Mouse (Mus musculus) spleen, adult 12 weeks (tissue): ENCODE data around the gene Gm15557.
"Not testable (repeated sequence)": the region's sequence is repeated elsewhere in the genome, so short reads cannot be mapped to it uniquely, and the experiment has no call there.

Experiments used
- DNase-seq: peaks from one replicate; pipeline ENCODE4 v3.0.0; 2022; ENCODE audit warnings: low spot score

Gene Gm15557

GRCm38 (mm10) chr2:155940681-155941080, at the start of gene Gm15557:
TSS of gene Gm15557 (plus strand) at chr2:155940728.
- DNase-seq = no peak

- no peak for DNase-seq
Measured at GRCm38 (mm10) chr2:155894307-155895045, 46.1 kb upstream of the Gm15557 start.

DNA sequence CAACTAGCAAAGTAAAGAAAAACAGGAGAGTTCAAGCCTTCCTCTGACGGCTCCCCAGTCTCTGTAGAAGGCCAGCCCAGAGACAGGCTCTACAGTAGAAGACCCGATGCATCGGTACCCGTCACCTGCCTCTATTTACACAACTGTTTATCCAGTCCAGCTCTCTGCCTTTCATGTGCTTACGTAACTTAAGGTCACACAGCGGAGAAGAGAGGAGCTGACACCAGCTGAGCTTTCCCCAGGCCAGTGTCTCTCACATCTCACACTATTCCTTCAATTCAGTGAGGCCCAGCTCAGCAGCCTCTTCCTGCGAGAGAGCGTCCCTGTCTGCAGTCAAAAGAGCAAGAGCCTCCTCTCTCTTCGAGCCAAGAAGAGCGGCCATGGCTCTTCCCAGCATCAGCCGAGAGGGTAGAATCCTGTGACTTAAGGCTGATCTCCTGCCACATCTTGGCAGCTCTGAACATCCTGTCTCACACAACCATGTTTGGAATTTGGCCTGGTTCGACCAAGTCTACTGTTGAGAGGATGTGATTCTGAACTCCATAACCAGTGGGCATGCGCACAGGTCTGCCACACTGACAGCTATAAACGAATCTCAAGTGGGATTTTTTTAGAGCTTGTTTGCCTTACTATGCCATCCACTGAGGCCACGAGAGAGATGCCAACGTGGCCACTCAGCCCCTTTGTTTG, 45.3 kb upstream of the Gm15557 start:
- DNase-seq = no peak

- DNase-seq = no peak
Measured at GRCm38 (mm10) chr2:155902989-155903631, 37.4 kb upstream of the Gm15557 start.

DNA sequence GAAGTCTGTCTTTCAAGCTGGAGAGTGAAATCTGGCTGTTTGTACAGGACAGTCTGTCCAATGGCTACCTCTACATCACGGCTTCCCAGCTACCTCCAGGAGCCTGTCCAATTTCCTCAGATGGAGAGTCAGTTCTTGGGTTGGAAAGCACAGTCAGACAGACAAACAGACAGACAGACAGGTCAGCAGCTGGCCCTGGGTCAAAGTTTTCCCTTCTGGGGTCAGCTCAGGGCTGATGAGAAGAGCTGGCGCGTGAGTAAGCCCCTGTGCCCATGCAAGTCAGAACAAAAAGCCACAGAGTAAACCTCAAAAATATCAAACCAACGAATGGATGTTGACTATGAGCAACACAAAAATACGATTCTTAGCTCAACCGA, 36.9 kb upstream of the Gm15557 start:
- no peak for DNase-seq

- DNase-seq = no peak
Measured at GRCm38 (mm10) chr2:155914684-155915083, 25.8 kb upstream of the Gm15557 start.

DNA sequence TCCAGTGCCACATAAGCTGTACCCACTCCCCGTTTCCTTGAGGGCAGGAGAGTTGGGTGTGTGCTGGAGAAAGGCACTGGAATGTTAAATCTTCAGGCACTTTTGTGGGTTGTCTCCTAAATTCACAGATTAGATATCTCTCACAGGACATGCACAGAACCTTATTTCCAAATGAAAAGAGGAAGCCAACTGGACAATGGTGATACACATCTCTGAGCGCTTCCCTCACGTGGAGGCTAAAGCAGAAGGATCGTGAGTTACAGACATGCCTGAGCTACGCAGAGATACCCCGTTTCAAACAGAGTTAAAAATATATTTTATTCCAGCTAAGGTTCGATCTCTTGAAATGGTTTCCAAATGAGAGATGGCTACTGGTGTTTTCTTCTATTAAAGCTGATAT, 17.4 kb upstream of the Gm15557 start:
- DNase-seq = no peak

DNA sequence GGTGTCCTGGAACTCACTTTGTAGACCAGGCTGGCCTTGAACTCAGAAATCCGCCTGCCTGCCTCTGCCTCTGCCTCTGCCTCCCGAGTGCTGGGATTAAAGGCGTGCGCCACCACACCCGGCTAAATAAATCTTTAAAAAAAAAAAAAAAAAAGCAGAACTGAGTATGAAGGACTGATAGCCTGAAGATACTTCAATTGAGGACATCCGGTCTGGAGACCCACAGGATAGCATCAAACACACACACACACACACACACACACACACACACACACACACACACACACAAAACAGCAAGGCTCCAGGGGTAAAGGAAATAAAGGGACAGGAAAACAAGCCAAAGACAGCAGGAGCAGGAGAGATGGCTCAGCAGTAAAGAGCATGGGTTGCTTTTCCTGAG, 15.3 kb upstream of the Gm15557 start:
- DNase-seq = not testable (repeated sequence)

- no peak for DNase-seq
Measured at GRCm38 (mm10) chr2:155928711-155929345, 11.7 kb upstream of the Gm15557 start.

DNA sequence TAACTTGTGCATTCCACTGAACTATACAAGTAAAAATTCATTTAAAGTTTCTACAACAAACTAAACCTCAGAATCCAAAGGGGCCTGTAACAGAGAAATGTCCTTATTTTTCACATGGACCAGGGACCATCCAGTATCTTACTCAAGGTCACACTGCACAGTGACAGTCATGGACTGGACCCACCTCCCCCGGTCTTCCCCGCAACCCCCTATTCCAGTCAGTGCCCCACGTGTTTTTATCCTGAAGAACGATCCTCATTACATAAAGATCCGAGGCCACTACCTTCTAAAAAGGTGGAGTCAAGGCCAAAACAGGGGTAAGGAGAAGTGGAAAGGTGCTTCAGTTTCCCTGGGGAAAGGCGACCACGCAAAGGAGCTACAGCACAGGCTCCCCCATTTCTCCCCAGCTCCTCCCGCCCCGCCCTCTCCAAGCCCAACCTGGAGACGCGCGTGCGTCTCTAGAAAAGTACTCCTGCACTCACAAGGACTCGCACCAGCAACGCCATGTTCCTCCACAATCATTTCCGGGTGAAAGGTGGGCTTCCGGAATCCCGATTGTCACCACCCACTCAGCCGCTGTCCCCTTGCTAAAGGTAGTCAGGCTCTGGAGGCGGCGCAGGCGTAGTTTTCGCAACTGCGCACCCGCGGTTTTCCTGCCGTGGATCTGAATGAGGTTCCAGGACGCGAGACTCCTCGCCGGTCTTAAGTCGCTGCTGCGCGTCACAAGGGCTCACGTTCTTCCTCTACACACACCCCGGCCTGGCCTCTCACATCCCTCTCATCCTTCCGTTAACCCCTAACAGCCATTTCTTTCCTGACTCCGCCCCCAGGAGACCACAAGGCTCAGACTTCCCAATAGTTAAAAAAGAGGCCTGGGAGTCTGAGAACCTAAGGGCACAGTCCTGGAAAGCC, 10.7 kb upstream of the Gm15557 start, which contains the start of gene Uqcc1:
Uqcc1 (minus strand) TSS at position 780 of the 912 bp plus-strand sequence.
- DNase-seq = peak; percentile 78

GRCm38 (mm10) chr2:155939897-155940529, 515 bp upstream of the Gm15557 start:
- no peak for DNase-seq

GRCm38 (mm10) chr2:155941697-155942442, 1.3 kb downstream of the Gm15557 start:
- DNase-seq = no peak

DNA sequence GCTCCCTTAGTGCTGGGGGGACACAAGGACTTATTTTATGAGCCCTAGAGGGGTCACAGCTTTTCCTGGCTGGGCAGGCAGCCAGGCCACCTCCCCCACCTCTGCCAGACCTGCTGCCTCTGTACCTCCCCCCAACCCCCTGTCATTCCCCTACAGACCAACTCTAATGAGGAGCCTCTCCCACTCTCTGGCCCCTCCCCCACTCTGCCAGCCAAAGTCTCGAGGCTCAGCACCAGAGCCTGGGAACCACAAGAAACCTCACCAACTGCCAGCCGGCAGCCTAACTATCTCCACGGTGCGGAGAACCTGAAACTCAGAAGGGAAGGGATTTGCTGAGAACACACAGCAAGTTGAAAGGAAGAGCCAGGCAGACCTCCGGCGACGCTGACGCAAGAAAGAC, 2.9 kb downstream of the Gm15557 start:
- no peak for DNase-seq

GRCm38 (mm10) chr2:155944685-155945084, 4.2 kb downstream of the Gm15557 start:
- DNase-seq = no peak

DNA sequence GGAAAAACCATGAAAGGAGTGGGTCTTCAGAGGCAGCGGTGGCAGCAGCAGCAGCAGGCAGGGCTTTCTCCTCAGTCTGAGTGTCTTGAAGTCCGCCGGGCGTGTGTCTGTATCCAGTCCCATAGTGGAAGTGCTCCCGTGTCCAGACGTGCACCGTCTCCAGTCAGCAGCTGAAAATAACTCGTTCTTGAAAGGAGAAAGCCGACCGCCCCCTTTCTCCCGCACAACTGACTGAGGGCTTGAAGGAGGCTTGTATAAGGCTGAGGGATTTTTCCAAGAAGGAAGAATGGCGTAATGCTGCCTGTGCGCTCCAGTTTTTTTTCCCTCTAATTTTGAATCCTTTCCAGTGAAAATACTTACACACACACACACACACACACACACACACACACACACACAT, 4.6 kb downstream of the Gm15557 start, which contains the start of gene Gdf5:
Gdf5 (minus strand) TSS at position 244 of the 400 bp plus-strand sequence.
- DNase-seq = no peak

- DNase-seq = no peak
Measured at GRCm38 (mm10) chr2:155945580-155945979, 5.1 kb downstream of the Gm15557 start.

DNA sequence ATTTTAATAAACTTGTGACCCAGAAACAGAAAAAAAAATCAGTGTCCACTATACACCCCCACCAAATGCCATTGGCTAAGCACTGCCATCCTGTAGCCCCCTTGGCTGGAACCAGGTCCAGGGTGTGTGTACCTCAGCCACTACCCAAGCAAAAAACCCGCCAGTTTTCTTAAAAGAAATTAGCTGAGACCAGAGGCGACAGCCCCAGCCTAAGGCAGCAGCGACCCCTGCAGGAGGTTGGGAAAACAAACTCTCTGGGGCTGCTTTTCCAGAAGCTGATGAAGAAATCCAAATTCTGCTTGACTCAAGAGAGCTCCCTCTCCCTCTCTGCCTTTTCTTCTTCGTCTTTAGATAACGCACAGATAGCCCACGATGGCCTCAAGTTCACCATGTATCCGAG, 5.5 kb downstream of the Gm15557 start:
- DNase-seq = peak; percentile 60

GRCm38 (mm10) chr2:155946499-155946898, 6.0 kb downstream of the Gm15557 start:
- DNase-seq = no peak

GRCm38 (mm10) chr2:155947390-155948002, 7.0 kb downstream of the Gm15557 start:
- DNase-seq = no peak

DNA sequence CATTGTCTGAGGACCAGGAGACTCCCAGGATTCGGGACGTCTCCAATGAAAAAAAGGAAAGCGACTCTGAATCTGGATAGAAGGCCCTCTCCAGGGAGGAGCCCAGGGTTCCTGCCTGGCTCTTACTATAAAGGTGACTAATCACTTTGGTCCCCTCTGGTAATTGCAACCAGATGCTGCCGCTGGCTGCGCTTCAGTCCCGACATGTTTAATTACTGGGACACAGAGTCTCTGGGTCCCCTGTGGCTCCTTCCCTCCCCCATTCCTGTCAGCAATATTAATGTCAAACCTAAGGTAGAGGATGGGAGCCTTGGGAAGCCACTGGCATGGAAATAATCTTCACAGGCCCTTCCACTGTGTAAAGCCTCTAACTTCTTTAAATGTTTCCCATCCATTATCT, 8.8 kb downstream of the Gm15557 start:
- no peak for DNase-seq
